Mouse (Mus musculus): ENCODE data around the gene Ppargc1a.

Gene Ppargc1a

GRCm38 (mm10) chr5:51504654-51505053 lies 62.9 kb downstream of the Ppargc1a start:
- in situ Hi-C loops (cut with MboI), result no loop called here

- in situ Hi-C loops (cut with MboI), result no loop called here
Observed at GRCm38 (mm10) chr5:51497910-51498517, 69.5 kb downstream of the Ppargc1a start.

- in situ Hi-C loops (cut with MboI), result no loop called here
Observed at GRCm38 (mm10) chr5:51495446-51495845, 72.1 kb downstream of the Ppargc1a start.

GRCm38 (mm10) chr5:51494358-51494876 lies 73.1 kb downstream of the Ppargc1a start:
- in situ Hi-C loops (cut with MboI), result no loop called here

GRCm38 (mm10) chr5:51483768-51484167 lies 83.8 kb downstream of the Ppargc1a start:
- in situ Hi-C loops (cut with MboI), result no loop called here

GRCm38 (mm10) chr5:51479859-51480258 lies 87.7 kb downstream of the Ppargc1a start:
- in situ Hi-C loops (cut with MboI), result no loop called here

- in situ Hi-C loops (cut with MboI), result no loop called here
Observed at GRCm38 (mm10) chr5:51479456-51479855, 88.1 kb downstream of the Ppargc1a start.

- in situ Hi-C loops (cut with MboI), result no loop called here
Observed at GRCm38 (mm10) chr5:51478319-51478994, 89.1 kb downstream of the Ppargc1a start.

GRCm38 (mm10) chr5:51477140-51477539 lies 90.4 kb downstream of the Ppargc1a start:
- in situ Hi-C loops (cut with MboI), result no loop called here

GRCm38 (mm10) chr5:51475034-51475541 lies 92.4 kb downstream of the Ppargc1a start:
- in situ Hi-C loops (cut with MboI), result no loop called here

- in situ Hi-C loops (cut with MboI), result no loop called here
Observed at GRCm38 (mm10) chr5:51471614-51472013, 95.9 kb downstream of the Ppargc1a start.

- in situ Hi-C loops (cut with MboI), result no loop called here
Observed at GRCm38 (mm10) chr5:51466036-51466435, 101.5 kb downstream of the Ppargc1a start.

GRCm38 (mm10) chr5:51452033-51452432 lies 115.5 kb downstream of the Ppargc1a start:
- in situ Hi-C loops (cut with MboI), result no loop called here

- in situ Hi-C loops (cut with MboI), result no loop called here
Observed at GRCm38 (mm10) chr5:51447631-51448030, 119.9 kb downstream of the Ppargc1a start.

GRCm38 (mm10) chr5:51446299-51447090 lies 121.0 kb downstream of the Ppargc1a start:
- in situ Hi-C loops (cut with MboI), result no loop called here

GRCm38 (mm10) chr5:51445726-51446125 lies 121.8 kb downstream of the Ppargc1a start:
- in situ Hi-C loops (cut with MboI), result no loop called here

- in situ Hi-C loops (cut with MboI), result no loop called here
Observed at GRCm38 (mm10) chr5:51439773-51440172, 127.8 kb downstream of the Ppargc1a start.

- in situ Hi-C loops (cut with MboI), result no loop called here
Observed at GRCm38 (mm10) chr5:51433905-51434304, 133.6 kb downstream of the Ppargc1a start.

GRCm38 (mm10) chr5:51432532-51432931 lies 135.0 kb downstream of the Ppargc1a start:
- in situ Hi-C loops (cut with MboI), result no loop called here

GRCm38 (mm10) chr5:51432031-51432430 lies 135.5 kb downstream of the Ppargc1a start:
- in situ Hi-C loops (cut with MboI), result no loop called here

- in situ Hi-C loops (cut with MboI), result no loop called here
Observed at GRCm38 (mm10) chr5:51426406-51426805, 141.1 kb downstream of the Ppargc1a start.

- in situ Hi-C loops (cut with MboI), result no loop called here
Observed at GRCm38 (mm10) chr5:51416377-51416776, 151.1 kb downstream of the Ppargc1a start.

All from mature B cell (primary cell).